Mouse (Mus musculus): ENCODE measurements around the gene Rab3d. TPM values are rescaled to one million over a fixed set of nuclear protein-coding genes. Genes with fewer than 3 reads are reported as not detected.
"Not testable (repeated sequence)": the region's sequence is repeated elsewhere in the genome, so short reads cannot be mapped to it uniquely, and the experiment has no call there.

Gene Rab3d
- polyA plus RNA-seq, 1 experiment from 2014 or later = 10.8 TPM

DNA sequence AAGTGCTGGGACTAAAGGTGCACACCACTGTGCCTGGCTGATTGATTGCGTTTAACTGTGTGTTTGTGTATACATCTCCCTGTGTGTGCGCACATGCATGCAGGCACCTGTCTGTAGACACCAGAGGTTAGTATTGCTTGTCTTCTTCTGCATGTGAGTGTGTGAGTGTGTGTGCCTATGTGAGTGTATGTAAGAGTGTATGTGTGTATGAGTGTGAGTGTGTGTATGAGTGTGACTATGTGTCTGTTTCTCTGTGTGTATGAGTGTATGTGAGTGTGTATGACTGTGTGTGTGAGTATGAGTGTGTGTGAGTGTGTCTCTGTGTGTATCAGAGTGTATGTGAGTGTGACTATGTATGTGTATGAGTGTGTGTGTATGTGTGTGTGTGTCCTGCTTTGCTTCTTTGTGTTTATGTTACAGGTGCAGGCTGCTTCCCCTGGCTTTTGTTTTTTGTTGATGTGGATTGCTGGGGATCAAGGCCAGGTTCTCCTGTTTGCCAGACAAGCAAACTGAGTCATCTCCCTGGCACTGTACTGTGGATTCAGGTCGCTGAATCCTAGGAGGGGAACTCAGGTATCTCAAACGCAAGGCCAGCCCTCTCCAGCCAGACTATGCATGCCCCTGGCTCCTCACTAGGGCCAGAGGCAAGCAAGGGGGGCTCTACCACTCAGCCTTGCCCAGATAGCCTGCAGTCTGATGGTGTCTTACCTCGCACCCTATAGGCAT lies 52.2 kb downstream of the Rab3d start:
- Histone ChIP-seq H3K4me1 (ENCODE audit: control insufficient read depth, insufficient read depth, low read length) (peaks cover 3% of the 10 kb centered on the region), H3K36me3 (ENCODE audit: control insufficient read depth, insufficient read depth) (no peaks in the 10 kb centered on the region), H3K4me2 (ENCODE audit: low read depth, low read length) (no peak overlapping the region), H3K4me3 (ENCODE audit: low read length) (no peak overlapping the region), H3K9ac (ENCODE audit: low read length) (no peak overlapping the region), H3K9me3 (replicated peaks; ENCODE audit: control insufficient read depth, low read length) (peaks cover 6% of the 10 kb centered on the region; the same call in 1 of the 2 replicates), H3K27me3 (ENCODE audit: control insufficient read depth, insufficient read depth, low read length) (no peaks in the 10 kb centered on the region), H3K27ac (ENCODE audit: low read length) (peak overlapping the region; percentile 5; the same call in 1 of the 2 replicates)
- no peak for ATAC-seq (replicated peaks; ENCODE audit: extremely low read depth, insufficient read depth, low FRiP score)
- 60% methylated on average over 5 of the region's 5 CpGs for WGBS

- Histone ChIP-seq H3K9ac (ENCODE audit: low read length) (no peak overlapping the region), H3K4me3 (ENCODE audit: low read length) (no peak overlapping the region), H3K9me3 (replicated peaks; ENCODE audit: control insufficient read depth, low read length) (peaks cover 6% of the 10 kb centered on the region; the same call in 1 of the 2 replicates), H3K36me3 (ENCODE audit: control insufficient read depth, insufficient read depth) (no peaks in the 10 kb centered on the region), H3K4me2 (ENCODE audit: low read depth, low read length) (no peak overlapping the region), H3K4me1 (ENCODE audit: control insufficient read depth, insufficient read depth, low read length) (peaks cover 3% of the 10 kb centered on the region), H3K27me3 (ENCODE audit: control insufficient read depth, insufficient read depth, low read length) (no peaks in the 10 kb centered on the region), H3K27ac (ENCODE audit: low read length) (no peak overlapping the region)
- no peak for ATAC-seq (replicated peaks; ENCODE audit: extremely low read depth, insufficient read depth, low FRiP score)
- WGBS = 58% methylated on average over 1 of the region's 1 CpGs
Observed at GRCm38 (mm10) chr9:21862181-21862580, 55.8 kb downstream of the Rab3d start.

GRCm38 (mm10) chr9:21860349-21860748 lies 57.6 kb downstream of the Rab3d start:
- not testable (repeated sequence) for H3K36me3 ChIP-seq (ENCODE audit: control insufficient read depth, insufficient read depth); H3K4me1 ChIP-seq (ENCODE audit: control insufficient read depth, insufficient read depth, low read length); H3K9ac ChIP-seq (ENCODE audit: low read length); H3K27me3 ChIP-seq (ENCODE audit: control insufficient read depth, insufficient read depth, low read length); H3K9me3 ChIP-seq (replicated peaks; ENCODE audit: control insufficient read depth, low read length); H3K4me3 ChIP-seq (ENCODE audit: low read length); H3K4me2 ChIP-seq (ENCODE audit: low read depth, low read length); ATAC-seq (replicated peaks; ENCODE audit: extremely low read depth, insufficient read depth, low FRiP score); H3K27ac ChIP-seq (ENCODE audit: low read length)
- WGBS = 65% methylated on average over 6 of the region's 6 CpGs

- 76% methylated on average over 3 of the region's 3 CpGs for WGBS
- Histone ChIP-seq H3K36me3 (ENCODE audit: control insufficient read depth, insufficient read depth) (no peaks in the 10 kb centered on the region), H3K27me3 (ENCODE audit: control insufficient read depth, insufficient read depth, low read length) (no peaks in the 10 kb centered on the region), H3K4me3 (ENCODE audit: low read length) (no peak overlapping the region), H3K9ac (ENCODE audit: low read length) (no peak overlapping the region), H3K9me3 (replicated peaks; ENCODE audit: control insufficient read depth, low read length) (peaks cover 6% of the 10 kb centered on the region; the same call in 1 of the 2 replicates), H3K27ac (ENCODE audit: low read length) (no peak overlapping the region), H3K4me1 (ENCODE audit: control insufficient read depth, insufficient read depth, low read length) (no peaks in the 10 kb centered on the region), H3K4me2 (ENCODE audit: low read depth, low read length) (no peak overlapping the region)
- no peak for ATAC-seq (replicated peaks; ENCODE audit: extremely low read depth, insufficient read depth, low FRiP score)
Observed at GRCm38 (mm10) chr9:21859606-21860005, 58.4 kb downstream of the Rab3d start.

GRCm38 (mm10) chr9:21858084-21858483 lies 59.9 kb downstream of the Rab3d start:
- peak overlapping the region; percentile 74 for H3K27ac ChIP-seq (ENCODE audit: low read length)
- H3K27me3 ChIP-seq (ENCODE audit: control insufficient read depth, insufficient read depth, low read length) = no peaks in the 10 kb centered on the region
- H3K4me1 ChIP-seq (ENCODE audit: control insufficient read depth, insufficient read depth, low read length) = no peaks in the 10 kb centered on the region
- 39% methylated on average over 6 of the region's 6 CpGs for WGBS
- H3K4me2 ChIP-seq (ENCODE audit: low read depth, low read length) = no peak overlapping the region
- no peak overlapping the region for H3K9ac ChIP-seq (ENCODE audit: low read length)
- H3K4me3 ChIP-seq (ENCODE audit: low read length) = no peak overlapping the region
- H3K9me3 ChIP-seq (replicated peaks; ENCODE audit: control insufficient read depth, low read length) = peaks cover 6% of the 10 kb centered on the region; the same call in 1 of the 2 replicates
- no peaks in the 10 kb centered on the region for H3K36me3 ChIP-seq (ENCODE audit: control insufficient read depth, insufficient read depth)
- peak; percentile 90 for ATAC-seq (replicated peaks; ENCODE audit: extremely low read depth, insufficient read depth, low FRiP score)

GRCm38 (mm10) chr9:21857501-21857900 lies 60.5 kb downstream of the Rab3d start:
- 41% methylated on average over 2 of the region's 2 CpGs for WGBS
- H3K4me1 ChIP-seq (ENCODE audit: control insufficient read depth, insufficient read depth, low read length) = no peaks in the 10 kb centered on the region
- peaks cover 6% of the 10 kb centered on the region; the same call in 1 of the 2 replicates for H3K9me3 ChIP-seq (replicated peaks; ENCODE audit: control insufficient read depth, low read length)
- H3K9ac ChIP-seq (ENCODE audit: low read length) = no peak overlapping the region
- no peak overlapping the region for H3K4me3 ChIP-seq (ENCODE audit: low read length)
- no peaks in the 10 kb centered on the region for H3K36me3 ChIP-seq (ENCODE audit: control insufficient read depth, insufficient read depth)
- no peak overlapping the region for H3K4me2 ChIP-seq (ENCODE audit: low read depth, low read length)
- H3K27ac ChIP-seq (ENCODE audit: low read length) = peak overlapping the region; percentile 74
- H3K27me3 ChIP-seq (ENCODE audit: control insufficient read depth, insufficient read depth, low read length) = no peaks in the 10 kb centered on the region
- no peak for ATAC-seq (replicated peaks; ENCODE audit: extremely low read depth, insufficient read depth, low FRiP score)

Other genes starting within 250 kb of the Rab3d start
- gene Ldlr, start 194.7 kb downstream of the Rab3d start, polyA plus RNA-seq (2015; fragmentation: Nextera tagmentation; extraction: Ambion mirVana) = 17.7 and 19.1 TPM in 2 replicates
- 91.4 and 93.2 TPM in 2 replicates for gene Spc24, start 157.9 kb downstream of the Rab3d start, polyA plus RNA-seq (2015; fragmentation: Nextera tagmentation; extraction: Ambion mirVana)
- gene Kank2, start 119.4 kb downstream of the Rab3d start, polyA plus RNA-seq (2015; fragmentation: Nextera tagmentation; extraction: Ambion mirVana) = 16.6 and 21.8 TPM in 2 replicates
- gene Angptl8, start 82.7 kb downstream of the Rab3d start, polyA plus RNA-seq (2015; fragmentation: Nextera tagmentation; extraction: Ambion mirVana) = 1.7 and 2.4 TPM in 2 replicates
- gene Dock6, start 65.6 kb downstream of the Rab3d start, polyA plus RNA-seq (2015; fragmentation: Nextera tagmentation; extraction: Ambion mirVana) = 45.2 and 46.2 TPM in 2 replicates
- gene Ccdc159, start 9.3 kb upstream of the Rab3d start, polyA plus RNA-seq (2015; fragmentation: Nextera tagmentation; extraction: Ambion mirVana) = 2.3 and 2.7 TPM in 2 replicates
- gene Tmem205, start 9.4 kb upstream of the Rab3d start, polyA plus RNA-seq (2015; fragmentation: Nextera tagmentation; extraction: Ambion mirVana) = 39.1 and 45.3 TPM in 2 replicates
- 3.2 and 4.3 TPM in 2 replicates for gene Plppr2, start 18.8 kb upstream of the Rab3d start, polyA plus RNA-seq (2015; fragmentation: Nextera tagmentation; extraction: Ambion mirVana)
- 4.4 and 4.9 TPM in 2 replicates for gene Swsap1, start 37.6 kb upstream of the Rab3d start, polyA plus RNA-seq (2015; fragmentation: Nextera tagmentation; extraction: Ambion mirVana)
- 3.6 TPM in 2 replicates for gene Epor, start 45.3 kb upstream of the Rab3d start, polyA plus RNA-seq (2015; fragmentation: Nextera tagmentation; extraction: Ambion mirVana)
- gene Rgl3, start 71.3 kb upstream of the Rab3d start, polyA plus RNA-seq (2015; fragmentation: Nextera tagmentation; extraction: Ambion mirVana) = 2.6 and 3.0 TPM in 2 replicates
- 0.45 and 1.1 TPM in 2 replicates for gene Ccdc151, start 84.4 kb upstream of the Rab3d start, polyA plus RNA-seq (2015; fragmentation: Nextera tagmentation; extraction: Ambion mirVana)
- 72.7 and 76.8 TPM in 2 replicates for gene Prkcsh, start 84.6 kb upstream of the Rab3d start, polyA plus RNA-seq (2015; fragmentation: Nextera tagmentation; extraction: Ambion mirVana)
- gene Elavl3, start 133.8 kb upstream of the Rab3d start, polyA plus RNA-seq (2015; fragmentation: Nextera tagmentation; extraction: Ambion mirVana) = 0.21 and 0.29 TPM in 2 replicates
- not detected in 2 replicates for gene Gm49318, start 153.1 kb upstream of the Rab3d start, polyA plus RNA-seq (2015; fragmentation: Nextera tagmentation; extraction: Ambion mirVana)
- gene Zfp653, start 153.2 kb upstream of the Rab3d start, polyA plus RNA-seq (2015; fragmentation: Nextera tagmentation; extraction: Ambion mirVana) = 10.4 and 10.7 TPM in 2 replicates
- 68.8 and 73.1 TPM in 2 replicates for gene Ecsit, start 167.2 kb upstream of the Rab3d start, polyA plus RNA-seq (2015; fragmentation: Nextera tagmentation; extraction: Ambion mirVana)
- gene Cnn1, start 181.0 kb upstream of the Rab3d start, polyA plus RNA-seq (2015; fragmentation: Nextera tagmentation; extraction: Ambion mirVana) = 140 and 164 TPM in 2 replicates
- 111 and 117 TPM in 2 replicates for gene Elof1, start 199.0 kb upstream of the Rab3d start, polyA plus RNA-seq (2015; fragmentation: Nextera tagmentation; extraction: Ambion mirVana)
- gene Acp5, start 217.5 kb upstream of the Rab3d start, polyA plus RNA-seq (2015; fragmentation: Nextera tagmentation; extraction: Ambion mirVana) = 5.5 and 8.7 TPM in 2 replicates
- 49.0 and 49.8 TPM in 2 replicates for gene Pigyl, start 238.7 kb upstream of the Rab3d start, polyA plus RNA-seq (2015; fragmentation: Nextera tagmentation; extraction: Ambion mirVana)

Data from heart, embryonic 16.5 days (tissue).